Mouse (Mus musculus) cerebellum, adult 11-12 months (tissue): ENCODE measurements at regions not wholly inside any gene's neighbourhood (a gene's known extent, or its start where the extent isn't known, plus 50 kb on each side); places are given as distances from the start of the nearest gene placed in this dataset.

ENCODE experiments used
- DNase-seq: peaks from one replicate; pipeline ENCODE4 v3.0.0; 2022

DNA sequence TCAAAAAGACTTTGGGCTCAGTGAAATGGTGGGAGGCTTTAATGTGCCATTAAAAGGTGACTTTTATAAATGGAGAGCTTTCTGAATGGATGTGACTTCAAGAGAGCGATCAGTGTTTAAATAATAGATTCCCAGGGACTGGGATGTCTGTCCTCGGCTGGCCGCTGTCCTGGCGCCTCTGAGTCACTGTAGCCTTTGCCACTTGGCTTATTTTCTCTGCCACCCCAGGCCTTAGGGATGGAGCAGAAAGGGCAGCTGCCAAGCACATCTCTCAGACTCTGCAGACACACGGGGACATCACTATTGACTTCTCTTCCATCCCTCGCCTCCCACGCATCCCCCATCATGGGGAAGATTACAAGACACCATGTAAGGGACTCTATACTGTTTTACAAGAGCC, 355.3 kb upstream of the Tbx3 start:
- DNase-seq, result no peak

DNA sequence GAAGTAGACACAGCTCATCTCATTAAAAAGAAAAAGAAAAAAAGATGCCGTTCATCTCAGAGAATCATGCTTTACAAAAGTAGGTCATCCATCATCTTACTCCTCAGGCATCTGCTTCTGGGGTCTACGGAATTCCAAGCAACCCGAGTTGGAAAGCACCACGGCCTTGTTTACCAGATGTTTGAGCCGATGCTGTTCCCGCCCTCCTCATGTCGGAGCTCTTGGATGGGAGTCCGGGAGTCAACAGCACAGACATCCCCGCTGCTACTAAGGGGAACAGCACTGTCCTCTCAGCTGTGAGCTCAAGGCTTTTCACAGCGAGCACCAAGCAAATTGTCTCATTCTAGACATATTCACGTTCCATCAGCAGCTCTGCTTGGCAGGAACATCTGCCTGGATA, 352.9 kb upstream of the Tbx3 start:
- DNase-seq, result no peak

DNA sequence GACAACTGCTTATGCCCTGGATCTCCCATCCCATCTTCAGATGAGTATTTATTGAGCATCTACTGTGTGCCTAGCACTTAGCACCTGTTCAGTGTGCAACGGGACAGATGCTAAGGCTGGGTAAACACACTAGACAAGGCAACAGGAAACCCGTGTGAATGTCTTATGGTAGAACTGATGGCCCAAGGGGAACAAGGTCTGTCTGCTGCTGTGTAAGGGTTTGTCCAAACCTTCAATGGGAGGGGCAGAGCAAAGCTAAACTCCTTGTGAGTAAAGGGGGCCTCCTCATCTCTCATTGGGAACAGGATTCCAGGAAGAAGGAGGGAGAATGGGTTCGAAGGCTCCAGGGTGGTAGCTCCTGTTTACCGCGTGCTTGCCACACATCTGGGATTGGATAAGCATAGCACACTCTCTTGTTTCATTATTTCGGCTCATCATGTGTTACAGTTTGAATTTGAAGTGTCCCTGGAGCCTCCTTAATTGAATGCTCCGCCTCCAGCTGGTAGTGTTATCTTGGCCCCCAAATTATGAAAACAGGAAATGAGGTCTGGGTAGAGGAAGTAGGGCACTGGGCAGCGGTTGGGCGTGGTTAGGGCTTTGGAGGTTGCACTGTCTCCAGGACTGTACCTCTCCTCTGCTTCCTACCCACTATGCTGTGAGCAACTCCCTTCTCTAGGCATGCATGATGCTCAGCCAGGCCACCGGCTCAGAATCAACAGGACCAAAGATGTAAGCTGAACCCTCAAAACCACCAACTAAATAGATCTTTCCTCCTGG, 348.9 kb upstream of the Tbx3 start:
- no peak for DNase-seq

DNA sequence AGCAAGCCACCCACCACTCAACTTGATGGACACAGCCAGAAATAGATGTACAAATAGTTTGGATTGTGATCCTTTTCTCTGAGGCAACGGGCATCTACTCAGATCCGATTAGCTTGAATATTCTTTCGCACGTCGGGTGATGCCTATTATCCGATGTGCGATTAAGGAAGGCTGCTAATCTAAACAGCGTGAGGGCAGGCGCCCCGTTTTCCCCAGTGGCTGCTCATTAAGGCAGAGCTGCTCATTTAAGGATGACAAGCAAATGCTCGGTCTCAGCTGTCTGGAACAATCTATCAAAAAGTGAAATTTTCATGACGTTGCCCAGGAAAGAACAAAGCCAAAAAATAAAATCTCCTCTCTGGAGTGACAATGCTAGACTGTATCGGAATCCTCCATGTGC, 348.1 kb upstream of the Tbx3 start:
- DNase-seq, result no peak

DNA sequence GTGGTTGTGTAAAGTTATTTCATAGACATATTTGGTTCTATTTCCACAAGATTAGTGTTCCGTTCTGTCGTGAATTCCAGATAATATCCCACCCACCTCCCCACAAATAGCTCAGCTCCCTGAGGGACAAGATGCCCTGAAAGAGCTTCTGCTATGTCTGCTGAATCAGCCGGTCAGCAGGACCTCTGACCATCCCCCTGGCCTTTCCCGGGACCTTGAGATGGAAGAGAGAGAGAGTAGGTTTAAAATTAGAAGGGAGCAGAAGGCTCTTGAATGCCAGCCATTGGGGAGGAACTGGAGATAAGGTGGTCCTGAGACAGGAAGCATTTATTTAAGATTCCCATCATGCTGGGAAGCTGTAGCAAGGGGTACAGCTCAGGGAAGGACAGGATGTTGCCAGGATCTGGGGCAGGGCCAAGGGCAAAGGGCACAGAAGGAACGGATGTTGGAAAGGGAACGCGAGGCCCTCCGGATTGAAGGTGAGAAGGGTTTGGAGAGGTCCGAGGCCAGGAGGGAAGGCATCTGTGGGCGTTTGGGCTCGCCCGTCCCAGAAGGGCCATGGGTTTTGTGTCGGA, 344.7 kb upstream of the Tbx3 start:
- no peak for DNase-seq

DNA sequence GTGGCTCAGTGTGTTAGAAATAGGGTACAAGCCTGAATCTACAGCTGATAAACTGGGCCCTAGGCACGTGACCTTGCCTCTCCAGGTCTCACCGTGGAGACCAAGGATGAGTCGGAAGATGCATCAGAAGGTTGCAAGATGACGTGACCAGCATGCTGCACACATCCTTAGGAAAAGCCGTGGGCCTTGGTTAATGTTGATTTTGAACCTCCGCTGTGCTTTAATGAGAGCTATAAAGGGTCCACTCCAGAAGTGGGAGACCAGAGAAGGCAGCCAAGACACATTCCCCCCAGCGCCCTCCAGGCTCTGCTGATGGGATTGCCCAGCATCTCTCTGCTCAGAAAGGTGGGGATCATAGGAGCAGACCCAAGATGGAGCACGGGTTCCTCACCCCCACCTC, 343.6 kb upstream of the Tbx3 start:
- DNase-seq, result no peak

DNA sequence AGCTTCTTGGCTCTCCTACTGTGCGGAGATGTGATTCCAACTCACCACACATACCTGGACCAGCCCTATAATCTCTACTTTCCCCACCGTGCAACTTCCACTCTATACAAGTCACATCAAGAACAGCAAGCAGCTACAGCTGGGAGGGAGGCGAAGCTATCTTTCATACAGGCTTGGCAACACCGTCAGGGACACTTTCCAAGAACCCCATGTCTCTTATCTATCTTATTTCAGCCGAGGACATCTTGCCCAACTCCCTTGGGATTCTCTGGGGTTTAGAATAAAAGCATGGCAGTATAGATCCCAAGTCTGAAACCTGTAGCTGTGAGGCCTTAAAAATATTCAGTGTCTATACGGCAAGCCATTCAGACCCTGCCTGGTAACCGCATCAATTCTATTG, 341.5 kb upstream of the Tbx3 start:
- DNase-seq, result no peak

DNA sequence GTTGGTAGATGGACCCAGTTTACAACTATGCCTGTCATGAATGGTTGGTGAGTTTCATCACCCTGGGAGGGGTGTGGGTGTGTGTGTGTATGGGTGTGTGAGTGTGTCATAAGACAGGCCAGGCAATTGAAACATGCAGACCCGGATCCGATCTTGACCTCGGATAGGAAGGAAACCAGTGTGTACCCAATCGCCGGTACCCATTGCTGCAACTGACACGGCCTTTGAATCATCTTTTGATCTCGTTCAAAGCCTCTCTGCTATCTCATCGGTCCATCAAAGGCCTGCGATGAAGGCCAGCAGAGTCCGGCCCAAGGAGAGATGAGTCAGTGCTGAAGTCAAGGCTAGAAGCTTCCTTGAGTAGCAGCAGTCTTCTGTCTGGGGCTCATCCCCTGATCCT, 341.1 kb upstream of the Tbx3 start:
- DNase-seq, result no peak

DNA sequence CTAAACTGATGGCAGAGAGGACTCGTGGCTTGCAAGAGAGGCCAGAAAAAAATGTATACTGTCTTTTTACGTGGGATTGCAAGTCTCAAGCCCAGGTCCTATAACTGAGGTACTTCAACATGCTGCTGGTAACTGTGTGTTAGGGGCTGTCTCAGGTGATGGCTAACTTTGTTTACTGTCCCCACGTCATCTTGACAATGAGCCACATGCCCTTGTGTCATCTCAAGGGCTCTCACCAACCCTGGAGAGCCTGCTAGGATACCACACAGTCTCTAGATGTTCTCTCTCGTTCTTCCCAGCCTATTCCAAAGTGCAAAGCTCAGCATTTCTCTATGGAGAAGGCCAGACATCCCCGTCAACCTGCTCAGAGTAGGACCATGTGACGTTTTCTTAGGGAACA, 340.6 kb upstream of the Tbx3 start:
- DNase-seq, result no peak

DNA sequence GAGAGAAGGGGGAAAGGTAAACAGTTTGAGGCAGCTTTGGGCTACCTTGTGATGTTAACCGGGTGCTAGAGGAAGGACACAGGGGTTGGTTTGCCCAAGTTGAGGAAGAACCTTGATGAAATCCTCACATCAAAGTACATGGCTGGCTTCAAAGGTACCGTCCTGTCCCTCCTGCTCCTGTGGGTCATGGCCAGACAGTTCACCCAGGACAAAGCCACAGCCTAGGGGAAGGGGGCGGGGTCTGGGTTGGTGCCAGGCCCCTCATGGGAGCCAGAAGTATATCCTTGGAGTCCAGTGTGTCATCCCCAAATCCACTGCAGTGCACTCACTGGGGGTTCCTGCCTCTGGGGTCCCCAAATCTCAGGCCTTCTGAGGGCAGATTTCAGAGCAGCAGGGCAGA, 339.0 kb upstream of the Tbx3 start:
- DNase-seq, result no peak

DNA sequence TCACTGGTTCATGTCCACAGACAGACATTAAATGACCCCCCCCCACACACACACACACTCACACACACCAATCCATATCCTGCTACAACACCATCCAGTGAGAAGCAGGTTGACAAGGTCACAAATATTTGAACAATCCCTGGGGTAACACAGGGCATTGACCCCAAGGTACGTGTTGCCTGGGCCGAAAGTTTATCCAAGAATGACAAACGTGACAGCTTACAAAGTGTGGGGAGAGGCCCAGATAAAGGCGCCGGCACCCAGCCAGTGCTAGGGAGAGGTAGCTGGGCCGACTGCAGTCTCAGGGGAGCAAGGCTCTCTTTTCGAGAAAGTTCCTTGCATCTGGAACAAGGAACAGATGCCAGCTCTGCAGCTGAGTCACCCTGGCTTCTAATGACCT, 337.8 kb upstream of the Tbx3 start:
- no peak for DNase-seq

DNA sequence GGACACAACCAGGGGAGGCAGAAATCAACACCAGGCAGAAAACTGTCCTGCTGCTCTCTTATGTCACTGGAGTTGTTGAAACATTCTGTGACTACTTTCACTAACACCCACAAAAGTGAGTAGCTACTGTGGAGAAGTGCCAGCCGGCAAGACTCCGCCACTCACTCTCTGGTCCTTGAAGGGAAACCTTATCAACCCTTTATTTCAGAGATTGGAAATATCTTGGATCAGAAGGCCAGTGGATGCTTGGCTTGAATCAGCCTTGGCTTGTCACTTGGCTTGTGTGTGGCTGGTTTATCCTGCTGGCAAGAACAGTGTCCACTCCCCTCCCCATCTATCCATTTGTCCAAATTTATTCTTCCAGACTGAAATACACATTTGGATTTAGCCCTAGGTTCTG, 335.3 kb upstream of the Tbx3 start:
- DNase-seq, result no peak

DNA sequence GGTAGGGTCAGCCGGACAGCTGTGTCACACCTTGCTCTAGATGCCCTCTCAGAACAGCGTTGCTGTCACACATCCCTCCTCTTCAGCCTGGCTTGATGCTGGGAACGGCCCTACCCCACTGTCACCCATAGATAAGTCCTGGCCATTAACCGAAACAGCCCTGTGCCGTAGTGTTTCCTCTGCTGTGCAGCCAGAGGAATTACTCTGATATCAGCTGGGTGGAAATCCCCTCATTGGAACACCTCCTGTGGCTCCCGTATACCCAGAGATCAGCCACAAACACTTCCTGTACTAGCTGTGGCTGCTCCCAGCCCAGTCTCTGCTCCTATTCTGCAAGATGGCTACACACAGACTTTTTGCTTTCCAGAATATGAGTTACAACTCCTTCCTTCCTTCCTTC, 334.5 kb upstream of the Tbx3 start:
- DNase-seq, result no peak

DNA sequence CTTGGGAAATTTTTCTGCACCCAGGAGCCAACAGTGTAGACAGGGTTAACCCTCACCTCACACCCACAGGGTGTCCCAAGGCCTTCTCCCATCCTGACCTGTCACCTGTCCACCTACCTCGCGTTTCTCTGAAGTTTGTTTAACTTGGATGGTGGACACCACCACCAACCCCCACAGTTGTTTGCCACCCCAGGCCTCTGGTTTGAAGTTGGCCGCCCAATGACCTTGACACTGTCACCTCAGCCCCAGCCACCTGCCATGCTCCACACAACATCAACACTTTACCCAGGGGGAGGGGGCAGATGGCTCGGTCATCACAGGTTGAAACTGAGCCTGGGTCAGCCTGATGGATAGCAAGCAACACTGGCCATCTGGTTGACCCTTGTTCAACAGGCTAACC, 332.7 kb upstream of the Tbx3 start:
- no peak for DNase-seq

DNA sequence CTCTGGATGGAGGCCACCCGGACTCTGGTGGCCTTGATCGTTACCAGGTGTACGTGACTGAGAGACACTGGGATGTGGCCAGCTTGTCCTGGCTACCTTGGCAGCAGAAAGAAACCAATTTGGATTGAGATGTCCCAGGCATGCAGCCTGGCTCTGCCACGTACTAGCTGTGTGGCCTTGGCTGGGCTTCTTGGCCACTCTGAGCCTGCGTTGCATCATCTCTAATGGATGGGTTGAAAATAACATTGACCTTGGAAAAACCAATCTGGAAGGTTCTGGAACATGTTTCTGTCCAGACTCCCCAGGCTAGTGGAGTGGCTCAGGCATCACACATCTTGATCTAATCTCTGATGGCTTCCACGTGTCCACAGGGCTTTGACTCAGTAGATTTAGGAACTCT, 331.8 kb upstream of the Tbx3 start:
- DNase-seq, result no peak

DNA sequence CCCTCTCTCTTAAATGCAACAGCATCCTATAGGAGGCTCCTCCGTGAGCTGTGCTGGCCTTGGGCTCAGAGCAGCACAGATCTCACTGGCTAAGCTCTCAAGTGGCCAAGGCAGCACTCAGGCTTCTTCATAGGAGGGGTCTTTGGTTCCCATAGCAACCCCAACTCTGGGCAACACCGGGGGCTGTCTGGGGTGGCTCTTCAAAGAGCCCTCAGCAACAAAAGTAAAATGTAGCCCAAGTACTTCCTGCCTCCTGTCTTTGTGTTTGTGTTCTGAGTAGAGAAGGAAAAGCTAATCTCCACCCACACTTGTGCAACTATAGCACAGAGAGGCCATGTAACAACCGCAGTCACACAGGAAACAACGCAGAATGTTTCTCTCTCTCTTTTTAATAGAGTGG, 322.2 kb upstream of the Tbx3 start:
- no peak for DNase-seq

DNA sequence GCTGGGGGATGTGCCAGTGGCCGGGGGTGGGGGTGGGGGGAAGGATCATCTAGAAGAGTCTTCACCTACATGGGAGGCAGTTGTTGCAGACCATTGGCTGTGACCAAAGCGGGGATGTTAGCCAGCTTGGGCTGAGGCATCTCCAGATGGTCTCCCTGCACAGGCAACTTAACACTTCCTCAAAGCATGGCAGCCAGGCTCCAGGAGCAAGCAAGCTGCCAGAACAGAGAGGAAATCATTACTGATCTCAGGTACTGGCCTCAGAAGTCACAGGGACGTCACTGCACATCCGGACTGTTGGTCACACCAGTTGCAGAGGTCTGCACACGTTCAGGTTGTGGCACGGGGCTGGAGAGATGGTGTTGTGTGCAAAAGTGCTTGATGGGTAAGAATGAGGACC, 321.1 kb upstream of the Tbx3 start:
- no peak for DNase-seq

DNA sequence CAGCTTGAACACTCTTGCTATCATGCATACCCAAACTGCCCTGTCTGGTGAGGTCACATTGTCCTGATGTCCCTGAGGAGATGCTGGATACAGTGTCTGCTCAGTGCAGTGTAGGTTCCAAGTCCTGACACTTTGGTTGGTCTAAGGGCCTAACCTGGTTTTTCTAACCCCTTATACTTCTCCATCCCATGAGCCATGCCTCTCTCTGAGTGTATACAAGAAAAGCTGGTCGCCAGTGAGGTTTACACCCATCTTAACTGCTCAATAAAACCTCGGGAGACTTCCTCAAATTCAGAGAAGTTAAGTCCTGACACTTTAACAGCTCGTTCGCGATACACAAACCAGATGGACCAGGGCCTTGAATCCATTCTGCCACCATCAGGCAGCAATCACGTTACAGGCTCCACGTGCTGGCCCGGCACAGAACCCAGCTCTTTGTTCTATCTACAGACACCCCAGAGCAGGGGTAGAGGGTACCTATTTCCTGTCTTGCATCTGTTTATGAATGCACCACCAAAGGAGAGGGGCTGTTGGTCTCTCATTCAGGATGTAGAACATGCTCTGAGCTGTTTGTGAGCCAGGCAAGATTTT, 320.0 kb upstream of the Tbx3 start:
- no peak for DNase-seq

DNA sequence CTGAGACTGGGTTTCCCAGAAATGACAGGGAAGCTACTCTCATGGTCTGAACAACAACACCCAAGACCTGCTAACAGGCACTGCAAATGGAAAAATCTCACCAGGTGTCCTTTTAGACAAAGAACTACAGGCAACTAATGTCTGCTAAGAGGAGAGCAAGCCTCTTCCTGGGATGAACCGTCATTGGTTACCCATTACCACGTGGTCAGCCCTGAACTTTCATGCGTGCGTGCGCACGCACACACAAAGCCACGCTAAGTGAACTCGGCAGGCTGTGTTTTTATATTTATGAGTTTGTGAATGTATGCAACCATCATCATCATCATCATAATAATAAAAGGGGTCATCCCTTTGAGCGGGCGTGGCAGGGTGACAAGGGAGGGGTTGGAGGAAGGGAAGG, 315.0 kb upstream of the Tbx3 start:
- DNase-seq, result no peak

DNA sequence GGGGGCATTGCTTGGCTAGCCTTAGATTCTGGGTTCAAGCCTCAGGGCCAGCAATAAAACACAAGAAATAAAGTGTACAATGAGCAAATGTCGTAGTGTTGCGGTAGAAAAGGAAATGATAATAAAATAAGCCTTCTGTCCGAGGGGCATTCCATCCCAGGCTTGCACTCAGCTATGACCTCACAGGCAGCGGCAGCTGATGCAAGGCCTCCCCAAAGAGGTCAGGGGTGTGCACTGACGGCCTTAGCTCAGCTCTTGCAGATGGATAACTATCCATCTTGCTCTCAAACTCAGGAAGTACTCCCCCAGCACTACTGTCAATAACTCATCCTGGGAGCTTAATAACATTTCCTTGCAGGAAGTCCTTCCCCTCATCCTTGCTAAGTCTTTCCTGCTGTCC, 314.4 kb upstream of the Tbx3 start:
- DNase-seq, result no peak

DNA sequence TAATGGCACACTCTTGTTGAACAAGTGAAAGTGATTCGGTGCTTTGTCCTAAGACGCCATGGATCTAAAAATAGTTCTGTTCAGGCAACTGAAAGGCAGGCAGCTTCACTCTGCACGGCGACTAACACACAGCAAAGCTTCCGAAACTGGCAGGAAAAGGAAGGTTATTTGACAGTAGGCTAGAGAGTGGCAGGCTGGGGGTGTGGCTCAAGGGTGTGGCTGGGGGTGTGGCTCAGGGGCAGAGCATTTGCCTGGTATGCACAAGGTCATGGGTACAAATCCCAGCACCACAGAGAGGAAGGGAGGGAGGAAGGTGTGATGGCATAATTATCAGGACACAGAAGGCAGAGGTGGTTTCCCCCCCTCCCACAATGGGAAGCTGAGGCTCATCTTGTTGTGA, 310.8 kb upstream of the Tbx3 start:
- no peak for DNase-seq

DNA sequence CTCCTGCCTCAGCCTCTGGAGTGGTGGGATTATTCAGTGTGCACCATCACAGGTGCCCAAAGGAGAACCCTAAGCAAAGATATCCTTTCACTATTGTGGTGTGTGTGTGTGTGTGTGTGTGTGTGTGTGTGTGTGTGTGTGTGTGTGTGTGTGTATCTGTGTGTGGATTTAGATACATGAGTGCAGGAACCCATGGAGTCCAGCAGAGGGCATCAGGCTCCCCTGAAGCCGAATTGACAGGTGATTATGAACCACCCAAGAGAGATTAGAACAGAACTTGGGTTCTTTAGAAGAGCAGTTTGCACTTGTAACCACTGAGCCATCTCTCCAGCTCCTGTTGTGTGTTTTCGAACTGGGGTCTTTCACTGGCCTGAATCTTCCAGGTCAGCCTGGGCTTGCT, 310.1 kb upstream of the Tbx3 start:
- DNase-seq, result no peak

DNA sequence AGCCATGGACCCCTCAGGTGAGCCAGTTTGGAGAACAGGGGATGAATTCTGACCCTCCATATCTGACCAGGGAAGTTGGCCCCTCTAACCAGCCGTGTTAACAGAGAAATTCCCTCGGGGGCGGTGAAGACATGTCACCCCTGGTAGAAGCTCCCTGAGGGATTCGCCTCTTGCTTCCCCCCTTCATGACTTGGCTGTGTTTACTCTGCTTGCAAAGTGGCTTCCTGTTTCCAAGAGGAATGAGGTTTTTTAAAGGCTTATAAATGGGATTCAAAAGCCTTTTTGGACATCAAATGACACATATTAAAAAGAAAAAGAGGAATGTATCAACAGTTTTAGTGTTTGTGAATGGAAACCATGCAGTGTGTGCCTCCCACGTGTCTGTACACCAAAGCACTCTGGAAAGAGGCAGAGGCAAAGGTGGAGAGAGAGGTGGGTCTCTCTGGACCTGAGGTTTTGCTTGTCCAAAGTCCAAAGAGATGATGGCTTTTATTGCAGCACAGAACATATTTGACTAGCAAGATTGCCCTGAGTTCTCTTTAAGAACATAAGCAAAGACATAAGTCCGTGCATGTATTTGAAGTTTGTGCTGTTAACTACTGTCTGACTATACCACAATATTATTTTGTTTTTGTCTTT, 308.9 kb upstream of the Tbx3 start:
- no peak for DNase-seq

DNA sequence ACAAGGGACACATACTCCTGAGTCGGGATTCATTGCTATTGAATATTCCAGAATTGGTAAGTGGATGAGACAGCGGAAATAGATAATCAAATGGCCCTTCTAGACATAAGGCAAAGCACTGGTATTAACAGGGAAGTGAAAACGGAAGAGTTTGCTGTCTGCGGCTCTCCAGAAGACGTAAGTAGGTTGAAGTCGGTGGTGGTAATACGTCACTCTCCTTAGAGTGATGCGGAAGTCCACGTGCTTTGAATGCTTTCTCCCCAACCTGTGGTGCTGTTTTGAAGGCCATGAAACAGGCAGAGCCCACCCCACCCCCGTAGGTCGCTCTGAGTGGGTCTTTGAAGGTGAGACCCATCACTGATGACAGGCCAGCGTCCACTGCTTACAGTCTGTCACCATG, 308.0 kb upstream of the Tbx3 start:
- DNase-seq, result no peak
